Comparison of ENCODE assay signal across 8 mouse cellular contexts in genomic region chr8:92355701-92356612, GRCm38 (mm10). TPM values are rescaled to one million over a fixed set of nuclear protein-coding genes. Genes with fewer than 3 reads are reported as not detected.
A peak's percentile ranks its signal among the peaks of the same experiment; 100 is the strongest.
DNase-seq lines count a peak whose midpoint lies in the region; ATAC-seq and TF ChIP-seq lines count a peak whose summit lies in the region.

No protein-coding gene starts in this region.

- no peaks in the 10 kb centered on the region for H3K9me3 ChIP-seq in hindbrain, embryonic 11.5 days (ENCODE audit: control insufficient read depth, low read length)
- H3K9me3 ChIP-seq in lung, embryonic 16.5 days (ENCODE audit: control insufficient read depth, low read length), result no peaks in the 10 kb centered on the region

- H3K4me2 ChIP-seq in hindbrain, embryonic 11.5 days (replicated peaks; ENCODE audit: low read depth, low read length), result peak overlapping the region; percentile 92
- H3K4me2 ChIP-seq in lung, embryonic 16.5 days (ENCODE audit: low read depth, low read length), result peak overlapping the region; percentile 75

- peak overlapping the region; percentile 99 for H3K27ac ChIP-seq in hindbrain, embryonic 11.5 days (ENCODE audit: low read depth, low read length)
- peak overlapping the region; percentile 93 for H3K27ac ChIP-seq in lung, embryonic 16.5 days (ENCODE audit: low read length)
- H3K27ac ChIP-seq in thymus, adult 2 months (ENCODE audit: control insufficient read depth, insufficient read depth, low read length), result no peak overlapping the region

- under 1% methylated on average over 79 of the region's 93 CpGs for WGBS in hindbrain, embryonic 11.5 days
- under 1% methylated on average over 81 of the region's 93 CpGs for WGBS in lung, embryonic 16.5 days
- WGBS in thymus, adult 2 months, result under 1% methylated on average over 92 of the region's 93 CpGs

- POLR2A ChIA-PET in Patski (lab: Charles Lee), result interaction anchor here (9.8 kb wide), 1 partner anchor 556 kb away, joined by 60 read pairs; the partner anchor contains the start of gene Irx3

- in situ Hi-C loops in Patski (cut with MboI; ENCODE audit: low pct_unique_long_range_greater_than_20kb), result loop anchor here (5.0 kb wide), 5 partner anchors 256 to 964 kb away; no protein-coding TSS in a partner anchor

- H3K4me3 ChIP-seq in hindbrain, embryonic 11.5 days (ENCODE audit: low read depth, low read length), result peak overlapping the region; percentile 96
- H3K4me3 ChIP-seq in lung, embryonic 16.5 days (ENCODE audit: low read length), result peak overlapping the region; percentile 75
- H3K4me3 ChIP-seq in thymus, adult 2 months (ENCODE audit: control insufficient read depth, insufficient read depth, low read length), result peak overlapping the region; percentile 69

- H3K9ac ChIP-seq in hindbrain, embryonic 11.5 days (ENCODE audit: low read depth, low read length), result peak overlapping the region; percentile 98
- H3K9ac ChIP-seq in lung, embryonic 16.5 days (ENCODE audit: low read length), result peak overlapping the region; percentile 78

- 0 out of 2 replicates have a peak, but pooled peaks cover 3% of the 10 kb centered on the region for H3K36me3 ChIP-seq in hindbrain, embryonic 11.5 days (ENCODE audit: control insufficient read depth, insufficient read depth, low read length)
- no peaks in the 10 kb centered on the region for H3K36me3 ChIP-seq in lung, embryonic 16.5 days (ENCODE audit: control insufficient read depth, insufficient read depth, low read length)
- H3K36me3 ChIP-seq in thymus, adult 2 months (ENCODE audit: control insufficient read depth, insufficient read depth, low read length), result no peaks in the 10 kb centered on the region

- no peaks in the 10 kb centered on the region; the same call in 1 of the 2 replicates for H3K4me1 ChIP-seq in hindbrain, embryonic 11.5 days (replicated peaks; ENCODE audit: control insufficient read depth, insufficient read depth, low read length)
- peaks cover 13% of the 10 kb centered on the region for H3K4me1 ChIP-seq in lung, embryonic 16.5 days (replicated peaks; ENCODE audit: control insufficient read depth, insufficient read depth, low read length)
- H3K4me1 ChIP-seq in thymus, adult 2 months (replicated peaks; ENCODE audit: control insufficient read depth, insufficient read depth, low read length), result peaks cover 9% of the 10 kb centered on the region; the same call in 1 of the 2 replicates

- CTCF ChIA-PET in Patski (lab: Charles Lee), result interaction anchor here (0.8 to 8.0 kb wide), 6 partner anchors 11 to 824 kb away, joined by 3 to 58 read pairs (median 3); partner anchors contain the start of gene Irx3

- no peak for TF ChIP-seq POLR2A in thymus, adult 2 months (IDR thresholded peaks at IDR 0.05; ENCODE audit: control insufficient read depth, extremely low read depth, insufficient read depth, low read length, poor library complexity)

- TF ChIP-seq CTCF in Patski (IDR thresholded peaks at IDR 0.05), result no peak
- peak; percentile 9; the same call in 1 of the 2 replicates for TF ChIP-seq CTCF in thymus, adult 2 months (IDR thresholded peaks at IDR 0.05; ENCODE audit: borderline replicate concordance, control insufficient read depth, extremely low read depth, insufficient read depth, low read length, poor library complexity)

- no peaks in the 10 kb centered on the region for H3K27me3 ChIP-seq in Patski
- no peaks in the 10 kb centered on the region; the same call in none of the 2 replicates for H3K27me3 ChIP-seq in hindbrain, embryonic 11.5 days (ENCODE audit: control insufficient read depth, insufficient read depth, low read length)
- H3K27me3 ChIP-seq in lung, embryonic 16.5 days (ENCODE audit: control insufficient read depth, insufficient read depth, low read depth, low read length), result peaks cover 48% of the 10 kb centered on the region
- H3K27me3 ChIP-seq in thymus, adult 2 months (ENCODE audit: control insufficient read depth, insufficient read depth, low read length), result peaks cover 26% of the 10 kb centered on the region

- peak; percentile 96 for DNase-seq in Patski (ENCODE audit: low read depth, low spot score)
- DNase-seq in cerebellum, postnatal 10 days, result peak; percentile 99
- peak; percentile 91 to 92 for DNase-seq in frontal cortex, adult 2 months (ENCODE audit: extremely low spot score in 1 of 2, low spot score in 1 of 2)
- peak; percentile 100 for DNase-seq in hindbrain, embryonic 11.5 days (ENCODE audit: low spot score)
- DNase-seq in layer of hippocampus, adult 9-11 months, result peak; percentile 96
- peak; percentile 97 for DNase-seq in ovary, adult 18-20 months (ENCODE audit: low spot score)
- DNase-seq in thymus, adult 2 months, result peak; percentile 95

- ATAC-seq in Patski, result peak; percentile 76
- ATAC-seq in hindbrain, embryonic 11.5 days (ENCODE audit: low FRiP score), result peak; percentile 94
- ATAC-seq in lung, embryonic 16.5 days (ENCODE audit: low read depth), result peak; percentile 94

RNA-seq across cellular contexts. Expression of gene Irx5, which starts 1.5 kb away (rescaled TPM):
- 17.5 TPM for polyA plus RNA-seq in Patski (2021)
- 0.04 and 0.06 TPM in 2 replicates for polyA plus RNA-seq in frontal cortex, adult 2 months (2012; rRNA removed)
- 23.2 and 25.5 TPM in 2 replicates for polyA plus RNA-seq in hindbrain, embryonic 11.5 days (2014; fragmentation: Nextera tagmentation; extraction: Ambion mirVana)
- polyA plus RNA-seq in lung, embryonic 16.5 days (2015; fragmentation: Nextera tagmentation; extraction: Ambion mirVana), result 10.4 and 11.9 TPM in 2 replicates
- 0.18 and 0.53 TPM in 2 replicates for polyA plus RNA-seq in thymus, adult 2 months (2012; rRNA removed)
